Mouse (Mus musculus): ENCODE measurements around the gene Slc9a7. TPM values are rescaled to one million over a fixed set of nuclear protein-coding genes. Genes with fewer than 3 reads are reported as not detected.

Gene Slc9a7
- total RNA-seq, 2 experiments from 2014 or later: 58.7 to 64.2 TPM

DNA sequence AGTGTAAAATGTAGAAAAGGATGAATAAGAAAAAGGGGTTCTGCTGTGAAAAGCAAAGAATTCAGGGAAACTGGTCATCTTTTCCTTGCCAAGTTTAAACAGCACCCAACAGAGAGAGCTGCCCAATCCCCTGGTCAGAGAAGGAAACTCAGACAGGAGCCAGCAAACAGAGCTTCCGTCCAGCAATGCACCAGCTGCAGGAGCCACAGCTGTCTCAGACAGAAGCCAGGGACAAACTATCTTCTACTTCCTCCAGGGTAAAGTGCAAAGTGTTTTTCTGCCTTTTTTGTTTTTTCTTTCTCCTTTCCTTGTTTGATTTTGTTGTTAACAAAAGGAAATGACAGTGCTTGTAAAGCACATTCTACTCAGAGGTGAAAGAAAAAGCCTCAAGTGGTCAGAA lies 131.3 kb downstream of the Slc9a7 start:
- no peak for DNase-seq (ENCODE audit: low spot score in 2 of 2)

DNA sequence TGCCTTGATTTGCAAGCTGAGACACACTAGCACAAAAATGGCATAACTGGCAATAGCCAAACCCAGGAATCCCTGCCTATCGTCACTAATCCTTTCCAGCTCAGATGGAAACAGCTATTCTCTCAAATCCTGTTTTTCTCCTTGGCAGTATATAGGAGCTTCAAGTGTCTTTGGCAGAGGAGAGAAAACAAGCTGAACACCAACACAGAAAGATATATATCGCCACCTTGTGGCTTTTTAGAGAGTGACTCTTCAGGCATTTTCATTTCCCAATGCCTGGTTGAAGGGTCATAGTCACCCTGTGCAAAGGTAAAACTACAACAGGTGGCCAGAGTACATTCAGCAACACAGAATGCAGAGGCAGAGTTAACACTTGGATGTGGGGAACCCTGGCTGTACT lies 134.1 kb downstream of the Slc9a7 start:
- DNase-seq (ENCODE audit: low spot score in 2 of 2): no peak

DNA sequence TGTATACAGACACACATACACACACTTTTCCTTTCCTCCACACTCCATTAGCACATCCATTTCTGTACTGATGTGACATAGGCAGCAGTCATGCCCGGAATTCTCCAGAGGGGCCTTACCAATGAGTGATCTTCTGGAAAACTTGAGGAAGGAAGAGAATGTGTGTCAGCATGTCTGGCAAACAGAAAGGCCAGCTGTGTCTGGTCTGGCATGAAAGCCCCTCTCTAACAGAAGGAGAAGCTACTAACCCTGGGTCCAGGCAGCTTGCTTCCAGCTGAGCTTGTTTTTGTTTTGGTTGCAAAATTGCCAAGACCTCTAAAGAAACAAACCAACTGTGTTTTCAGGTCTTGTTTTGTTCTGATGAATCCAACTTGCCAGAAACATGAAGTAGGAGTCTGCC lies 162.1 kb downstream of the Slc9a7 start:
- DNase-seq (ENCODE audit: low spot score in 2 of 2): no peak

- DNase-seq (ENCODE audit: low spot score in 2 of 2): no peak
Measured at GRCm38 (mm10) chrX:20128951-20129350, 162.7 kb downstream of the Slc9a7 start.

DNA sequence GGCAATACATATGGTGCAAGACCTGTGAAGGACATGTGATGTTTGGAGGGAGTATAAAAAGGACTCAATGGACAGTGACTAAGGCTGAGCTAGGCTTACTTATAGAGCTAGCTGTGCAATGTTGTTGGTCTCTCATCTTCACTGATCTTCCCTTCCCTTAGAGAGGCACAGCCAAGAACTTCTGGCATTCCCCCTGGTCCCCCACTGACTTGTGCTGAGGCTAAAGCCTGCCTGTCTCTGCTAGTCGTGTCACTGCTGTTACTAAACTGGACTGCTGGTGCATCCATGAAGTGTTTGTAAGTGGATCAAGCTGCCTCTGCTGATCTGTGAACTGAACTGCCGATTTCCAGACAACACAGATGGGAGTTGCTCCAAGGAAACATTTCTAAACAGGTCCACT lies 166.1 kb downstream of the Slc9a7 start:
- no peak for DNase-seq (ENCODE audit: low spot score in 2 of 2)

- DNase-seq (ENCODE audit: low spot score in 2 of 2): no peak
Measured at GRCm38 (mm10) chrX:20117717-20118116, 173.9 kb downstream of the Slc9a7 start.

DNA sequence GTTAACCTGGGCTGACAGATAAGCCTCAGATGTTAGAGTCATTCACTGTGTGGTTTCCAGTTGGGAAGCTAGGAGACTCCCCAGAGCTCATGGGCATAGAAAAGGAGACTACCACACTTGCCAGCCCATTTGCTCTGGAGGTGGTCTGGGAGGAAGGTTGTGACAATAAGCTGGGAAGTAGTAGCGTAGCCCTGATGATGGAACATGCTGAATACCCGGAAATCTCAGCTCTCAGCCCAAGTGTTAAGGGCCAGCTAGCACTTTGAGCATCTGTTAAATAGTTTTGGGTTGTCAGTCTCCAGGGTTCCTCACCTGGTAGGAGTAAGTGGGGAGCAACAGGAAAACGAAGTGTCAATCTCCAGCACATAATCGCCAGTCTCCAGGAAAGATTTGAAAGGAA lies 221.4 kb downstream of the Slc9a7 start:
- no peak for DNase-seq (ENCODE audit: low spot score in 2 of 2)

GRCm38 (mm10) chrX:20066636-20067035 lies 225.0 kb downstream of the Slc9a7 start:
- no peak for DNase-seq (ENCODE audit: low spot score in 2 of 2)

- DNase-seq (ENCODE audit: low spot score in 2 of 2): no peak
Measured at GRCm38 (mm10) chrX:20061764-20062480, 229.7 kb downstream of the Slc9a7 start.

DNA sequence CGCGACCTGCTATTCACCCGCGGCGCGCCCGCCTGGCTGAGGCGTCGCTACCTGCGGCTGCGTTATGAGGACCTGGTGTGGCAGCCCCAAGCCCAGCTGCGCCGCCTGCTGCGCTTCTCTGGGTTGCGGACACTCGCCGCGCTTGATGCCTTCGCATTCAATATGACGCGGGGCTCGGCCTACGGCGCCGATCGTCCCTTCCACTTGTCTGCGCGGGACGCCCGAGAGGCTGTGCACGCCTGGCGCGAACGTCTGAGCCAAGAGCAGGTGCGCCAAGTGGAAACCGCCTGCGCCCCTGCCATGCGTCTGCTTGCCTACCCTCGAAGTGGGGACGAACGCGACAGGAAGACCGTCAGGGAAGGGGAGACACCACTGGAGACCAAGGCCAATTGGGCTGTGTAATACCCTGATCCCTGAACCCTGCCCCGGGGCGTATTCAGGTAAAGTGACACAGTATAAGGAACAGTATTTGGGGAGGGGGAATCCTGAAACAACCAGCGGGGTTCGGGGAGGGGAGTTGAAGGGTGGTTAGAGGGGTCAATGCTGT lies 230.8 kb downstream of the Slc9a7 start:
- peak in 1 of 2 experiments; percentile 2 for DNase-seq (ENCODE audit: low spot score in 2 of 2)

DNA sequence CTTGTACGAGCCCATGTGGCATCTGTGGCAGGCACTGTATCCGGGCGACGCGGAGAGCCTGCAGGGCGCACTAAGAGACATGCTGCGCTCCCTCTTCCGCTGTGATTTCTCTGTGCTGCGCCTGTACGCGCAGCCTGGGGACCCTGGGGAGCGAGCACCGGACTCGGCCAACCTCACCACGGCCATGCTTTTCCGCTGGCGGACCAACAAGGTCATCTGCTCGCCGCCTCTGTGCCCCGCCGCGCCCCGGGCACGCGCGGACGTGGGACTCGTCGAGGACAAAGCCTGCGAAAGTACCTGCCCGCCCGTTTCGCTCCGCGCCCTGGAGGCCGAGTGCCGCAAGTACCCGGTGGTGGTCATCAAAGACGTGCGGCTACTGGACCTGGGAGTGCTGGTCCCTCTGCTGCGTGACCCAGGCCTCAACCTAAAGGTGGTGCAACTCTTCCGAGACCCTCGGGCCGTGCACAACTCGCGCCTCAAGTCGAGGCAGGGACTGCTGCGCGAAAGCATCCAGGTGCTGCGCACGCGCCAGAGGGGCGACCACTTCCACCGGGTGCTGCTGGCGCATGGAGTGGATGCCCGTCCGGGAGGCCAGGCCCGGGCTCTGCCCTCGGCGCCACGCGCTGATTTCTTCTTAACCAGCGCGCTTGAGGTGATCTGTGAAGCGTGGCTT lies 231.4 kb downstream of the Slc9a7 start:
- no peak for DNase-seq (ENCODE audit: low spot score in 2 of 2)

DNA sequence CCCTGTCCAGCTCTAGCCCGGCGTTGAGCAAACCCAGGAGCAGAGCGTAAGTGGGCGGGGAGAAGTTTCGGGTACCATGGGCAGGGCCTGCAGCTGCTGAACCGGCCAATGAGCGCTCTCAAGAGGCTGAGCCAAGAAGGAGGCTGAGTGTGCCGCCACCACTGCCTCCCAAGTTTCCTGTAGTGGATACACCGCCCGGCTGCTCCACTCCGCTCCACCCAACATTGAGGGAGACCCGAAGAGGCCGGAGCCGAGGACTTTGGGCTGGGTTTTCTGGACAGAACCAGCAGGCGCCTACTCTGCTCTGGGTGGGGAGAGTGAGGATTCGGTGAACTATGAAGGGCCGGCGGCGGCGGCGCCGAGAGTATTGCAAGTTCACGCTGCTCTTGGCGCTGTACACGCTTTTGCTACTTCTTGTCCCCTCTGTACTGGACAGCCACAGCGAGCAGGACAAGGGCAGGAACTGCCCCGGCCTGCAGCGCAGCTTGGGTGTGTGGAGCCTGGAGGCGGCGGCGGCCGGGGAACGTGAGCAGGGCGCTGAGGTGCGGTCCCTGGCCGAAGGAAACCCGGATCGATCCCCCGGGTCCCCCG lies 232.1 kb downstream of the Slc9a7 start, which contains the start of gene Chst7:
Chst7 (plus strand) TSS at position 180 of the 591 bp plus-strand sequence.
- DNase-seq (ENCODE audit: low spot score in 2 of 2): peak; percentile 12 to 39

Other genes with a start within 250 kb of the Slc9a7 start
- 1 to 10 TPM; 1.8 to 2.1 TPM for gene Chst7, start 232.2 kb downstream of the Slc9a7 start, total RNA-seq (2021)
- 10 to 100 TPM; 17.5 to 19.0 TPM for gene Rp2, start 72.7 kb upstream of the Slc9a7 start, total RNA-seq (2021)
- 1 to 10 TPM; 7.2 to 9.1 TPM for gene Jade3, start 133.9 kb upstream of the Slc9a7 start, total RNA-seq (2021)

Data from left cerebral cortex, adult 18-20 months (tissue).